Mouse (Mus musculus) heart, postnatal 0 days (tissue): ENCODE results near the gene Cenpq.

ENCODE experiments used
- CTCF ChIP-seq: IDR thresholded peaks from 2 replicates; pipeline ENCODE4 v1.5.1; 2016; ENCODE audit warnings: antibody characterized with exemption, control low read depth, low read depth
- EP300 ChIP-seq: IDR thresholded peaks from 2 replicates; pipeline ENCODE4 v1.6.1; 2016; ENCODE audit warnings: antibody characterized with exemption, low read depth

GRCm38 (mm10) chr17:40915499-40915898 is 19.3 kb downstream of the Cenpq start:
- TF ChIP-seq EP300: no peak
- TF ChIP-seq CTCF: no peak
